Mouse (Mus musculus) midbrain, embryonic 11.5 days (tissue): ENCODE measurements around the gene Trmu. TPM values are rescaled to one million over a fixed set of nuclear protein-coding genes. Genes with fewer than 3 reads are reported as not detected.

Experiments
- ATAC-seq: fragments of 200-750 bp; cut with Nextera tagmentation; 2 replicates; pipeline ENCODE4 v1.8.0; 2017; ENCODE audit warnings: moderate TSS enrichment, moderate library complexity; ENCODE audit not compliant: low FRiP score
- DNase-seq: peaks from one replicate; pipeline ENCODE4 v3.0.0; 2015; ENCODE audit warnings: low spot score; ENCODE audit errors: missing footprints
- H3K27ac ChIP-seq: fragments of 300-500 bp; sonication (generic); 2 replicates; pipeline ENCODE4 v1.5.1; 2014; ENCODE audit warnings: low read depth, low read length
- H3K27me3 ChIP-seq: fragments of 300-500 bp; sonication (generic); 2 replicates; pipeline ENCODE4 v1.6.1; 2014; ENCODE audit warnings: mild to moderate bottlenecking, low read length, moderate library complexity, mixed read lengths; ENCODE audit not compliant: control insufficient read depth, insufficient read depth
- H3K36me3 ChIP-seq: fragments of 300-500 bp; sonication (generic); 2 replicates; pipeline ENCODE4 v1.6.1; 2014; ENCODE audit warnings: mild to moderate bottlenecking, low read length, moderate library complexity, mixed read lengths; ENCODE audit not compliant: control insufficient read depth, insufficient read depth
- H3K4me1 ChIP-seq: fragments of 300-500 bp; sonication (generic); 2 replicates; pipeline ENCODE4 v1.6.1; 2014; ENCODE audit warnings: low read length; ENCODE audit not compliant: control insufficient read depth, insufficient read depth
- H3K4me2 ChIP-seq: fragments of 300-500 bp; sonication (generic); 2 replicates; pipeline ENCODE4 v1.6.1; 2014; ENCODE audit warnings: mild to moderate bottlenecking, moderate library complexity
- H3K4me3 ChIP-seq: fragments of 300-500 bp; sonication (generic); 2 replicates; pipeline ENCODE4 v1.5.1; 2014; ENCODE audit warnings: low read depth, low read length
- H3K9ac ChIP-seq: fragments of 300-500 bp; sonication (generic); 2 replicates; pipeline ENCODE4 v1.6.1; 2014; ENCODE audit warnings: low read length
- H3K9me3 ChIP-seq: fragments of 300-500 bp; sonication (generic); 2 replicates; pipeline ENCODE4 v1.6.1; 2016; ENCODE audit warnings: low read length; ENCODE audit not compliant: control insufficient read depth
- WGBS: fragments of 180-500 bp; shearing (Covaris S2); extraction: QIAGEN DNeasy Blood & Tissue Kit; methylation state at CpG from one replicate; pipeline ENCODE4 v1.1.7; 2014; 5-methylcytosine and 5-hydroxymethylcytosine counted together
- polyA plus RNA-seq: library from polyadenylated mRNA; unstranded; fragments of >200 nt; fragmentation: Nextera tagmentation; extraction: Ambion mirVana; gene quantifications from 2 replicates; pipeline ENCODE4 v1.2.1, GENCODE M21; 2014

Gene Trmu
- polyA plus RNA-seq, 1 experiment from 2014 or later = 29.9 TPM

DNA sequence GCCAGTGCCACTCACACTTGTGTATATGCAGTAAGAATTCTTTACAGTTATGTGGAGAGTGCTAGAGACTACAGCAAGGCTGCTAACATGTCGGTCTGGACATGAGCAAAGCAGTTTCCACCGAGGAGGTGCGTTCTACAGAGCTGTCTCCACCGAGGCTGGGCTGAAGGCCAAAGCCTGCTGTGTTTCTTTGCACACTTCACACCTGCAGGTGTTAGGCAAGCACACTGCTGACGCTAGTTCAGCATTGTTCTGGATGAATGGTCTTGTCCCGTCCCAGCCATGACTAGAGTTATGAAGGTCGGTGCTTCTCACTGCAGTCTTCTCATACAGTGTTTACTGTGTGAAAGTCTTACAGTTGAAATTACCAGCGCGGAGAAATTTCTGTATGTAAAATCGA is 12.9 kb downstream of the Trmu start:
- DNase-seq (no peak), ATAC-seq (no peak)
- no peaks in the 10 kb centered on the region for H3K27me3 ChIP-seq
- H3K9ac ChIP-seq = no peak overlapping the region
- no peak overlapping the region for H3K27ac ChIP-seq
- no peaks in the 10 kb centered on the region for H3K9me3 ChIP-seq
- no peak overlapping the region for H3K4me2 ChIP-seq
- peaks cover 17% of the 10 kb centered on the region for H3K36me3 ChIP-seq
- no peaks in the 10 kb centered on the region for H3K4me1 ChIP-seq
- no peak overlapping the region for H3K4me3 ChIP-seq
- WGBS = 90% methylated on average over 10 of the region's 10 CpGs

DNA sequence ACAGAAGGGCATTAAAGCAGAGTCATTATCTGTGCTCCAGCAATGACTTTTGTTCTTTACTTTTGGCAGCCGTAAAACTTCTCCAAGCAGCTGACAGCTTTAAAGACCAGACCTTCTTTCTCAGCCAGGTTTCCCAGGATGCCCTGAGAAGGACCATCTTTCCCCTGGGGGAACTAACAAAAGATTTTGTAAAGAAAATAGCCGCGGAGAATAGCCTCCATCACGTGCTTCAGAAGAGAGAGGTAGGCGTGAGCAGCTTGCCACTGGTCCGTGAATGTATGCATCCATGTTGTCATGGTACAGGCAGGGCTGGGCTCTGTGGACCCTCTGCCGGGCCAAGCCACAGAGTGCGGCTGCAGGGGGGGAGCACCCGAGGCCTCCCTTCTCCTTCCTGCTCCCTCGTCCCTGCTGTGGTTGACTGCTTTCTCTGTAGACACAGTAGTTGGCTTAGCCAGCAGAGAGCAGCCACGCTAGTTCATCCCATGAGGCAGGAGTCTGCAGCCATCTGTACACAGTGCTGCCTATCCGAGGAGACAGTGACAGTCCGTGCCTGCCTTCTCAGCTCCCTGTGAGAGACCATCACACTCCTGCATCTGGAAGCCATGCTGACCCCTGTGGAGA is 13.5 kb downstream of the Trmu start:
- 80% methylated on average over 13 of the region's 13 CpGs for WGBS
- no peak for DNase-seq

DNA sequence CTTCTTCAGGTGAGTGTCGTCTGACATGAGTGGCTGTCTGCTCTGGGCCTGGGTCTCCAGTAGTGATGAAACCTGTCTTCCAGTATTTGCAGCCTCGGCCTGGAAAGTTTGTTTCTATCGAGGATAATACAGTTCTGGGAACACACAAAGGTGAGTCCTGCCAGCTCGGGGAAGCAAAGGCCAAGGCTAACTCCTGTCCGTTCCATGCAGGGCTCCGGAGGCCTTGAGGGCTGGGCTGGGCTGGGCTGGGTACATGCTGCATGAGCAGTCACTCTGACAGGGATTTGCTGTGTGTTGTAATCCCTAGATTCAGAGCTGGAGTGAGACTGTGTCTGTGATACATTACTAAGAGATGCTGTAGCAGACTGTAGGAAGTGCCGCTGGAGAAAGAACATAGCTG is 14.8 kb downstream of the Trmu start:
- Histone ChIP-seq H3K4me3 (no peak overlapping the region), H3K9me3 (no peaks in the 10 kb centered on the region), H3K27ac (no peak overlapping the region), H3K27me3 (no peaks in the 10 kb centered on the region), H3K4me2 (no peak overlapping the region), H3K4me1 (no peaks in the 10 kb centered on the region), H3K36me3 (peaks cover 22% of the 10 kb centered on the region), H3K9ac (no peak overlapping the region)
- ATAC-seq (no peak), DNase-seq (no peak)
- 93% methylated on average over 7 of the region's 7 CpGs for WGBS

More for the DNA sequence above, 13.5 kb downstream of the Trmu start:
- Histone ChIP-seq H3K9me3 (no peaks in the 10 kb centered on the region), H3K36me3 (peaks cover 22% of the 10 kb centered on the region), H3K4me1 (no peaks in the 10 kb centered on the region), H3K27ac (no peak overlapping the region), H3K4me2 (no peak overlapping the region), H3K4me3 (no peak overlapping the region), H3K9ac (no peak overlapping the region), H3K27me3 (no peaks in the 10 kb centered on the region)
- ATAC-seq = no peak

DNA sequence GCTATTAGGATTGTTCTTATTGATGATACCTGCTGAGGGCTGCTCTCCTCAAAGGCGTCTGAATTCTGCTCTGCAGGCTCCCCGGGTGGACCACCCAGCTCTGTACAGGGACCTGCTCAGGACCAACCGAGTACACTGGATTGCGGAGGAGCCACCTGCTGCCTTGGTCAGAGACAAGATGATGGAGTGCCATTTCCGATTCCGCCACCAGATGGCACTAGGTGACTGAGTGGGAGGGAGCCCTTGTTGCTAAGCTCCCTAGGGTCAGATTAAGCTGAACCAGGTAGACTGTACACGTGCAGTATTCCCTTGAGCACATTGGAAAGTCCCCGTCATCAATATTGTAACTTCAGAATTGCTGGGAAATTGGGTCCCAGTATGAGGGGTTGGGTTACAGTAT is 17.2 kb downstream of the Trmu start:
- no peaks in the 10 kb centered on the region for H3K27me3 ChIP-seq
- H3K4me3 ChIP-seq = no peak overlapping the region
- H3K4me1 ChIP-seq = no peaks in the 10 kb centered on the region
- peaks cover 19% of the 10 kb centered on the region for H3K36me3 ChIP-seq
- H3K4me2 ChIP-seq = no peak overlapping the region
- ATAC-seq (peak; percentile 65), DNase-seq (peak; percentile 99)
- H3K27ac ChIP-seq = no peak overlapping the region
- no peaks in the 10 kb centered on the region for H3K9me3 ChIP-seq
- H3K9ac ChIP-seq = no peak overlapping the region
- WGBS = 12% methylated on average over 8 of the region's 8 CpGs

DNA sequence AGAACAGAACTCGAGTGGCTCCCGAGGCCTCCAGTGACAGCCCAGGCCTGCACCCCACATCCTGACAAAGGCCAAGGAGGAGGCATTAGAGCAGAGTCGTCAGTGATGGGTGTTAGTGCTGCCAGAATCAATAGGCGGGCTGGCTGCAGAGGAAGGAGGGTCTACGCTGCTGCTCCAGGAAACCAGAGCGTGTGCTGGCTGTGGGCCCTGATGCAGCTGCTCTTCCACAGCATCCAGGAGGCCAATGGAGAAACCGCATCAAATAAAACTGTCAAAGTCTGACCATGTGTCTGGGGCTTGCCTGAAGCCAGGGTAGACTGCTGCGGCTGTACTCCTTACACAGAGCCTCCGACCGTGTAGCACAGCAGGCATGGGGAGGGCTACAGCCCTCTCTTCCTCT is 18.0 kb downstream of the Trmu start:
- peaks cover 19% of the 10 kb centered on the region for H3K36me3 ChIP-seq
- H3K4me3 ChIP-seq = no peak overlapping the region
- DNase-seq = no peak
- no peak for ATAC-seq
- no peak overlapping the region for H3K4me2 ChIP-seq
- no peak overlapping the region for H3K9ac ChIP-seq
- no peak overlapping the region for H3K27ac ChIP-seq
- H3K9me3 ChIP-seq = no peaks in the 10 kb centered on the region
- no peaks in the 10 kb centered on the region for H3K4me1 ChIP-seq
- WGBS = 88% methylated on average over 10 of the region's 10 CpGs
- H3K27me3 ChIP-seq = no peaks in the 10 kb centered on the region

DNA sequence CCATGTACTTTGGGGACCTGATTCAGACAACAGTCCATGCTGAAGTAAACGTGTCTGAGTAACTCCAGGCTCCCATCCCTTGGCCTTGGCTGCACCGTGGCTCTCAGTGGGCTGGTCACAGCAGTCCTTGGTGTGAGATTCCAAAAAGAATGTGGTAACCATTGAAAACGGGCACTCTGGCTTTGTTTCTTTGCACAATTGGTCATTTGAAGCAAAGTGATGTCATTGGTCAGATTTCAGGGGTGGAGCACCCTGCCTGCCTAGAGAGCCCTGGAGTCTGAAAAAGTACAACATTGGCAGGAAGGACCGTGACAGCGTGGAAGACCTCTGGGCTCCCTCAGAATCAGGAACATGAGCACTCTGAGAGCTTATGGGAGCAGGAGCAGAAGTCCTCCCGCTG is 20.3 kb downstream of the Trmu start:
- DNase-seq = no peak
- 69% methylated on average over 6 of the region's 6 CpGs for WGBS
- Histone ChIP-seq H3K9me3 (no peaks in the 10 kb centered on the region), H3K4me1 (no peaks in the 10 kb centered on the region), H3K27me3 (no peaks in the 10 kb centered on the region), H3K4me2 (no peak overlapping the region), H3K9ac (no peak overlapping the region), H3K27ac (no peak overlapping the region), H3K4me3 (no peak overlapping the region), H3K36me3 (peaks cover 9% of the 10 kb centered on the region; the same call in 1 of the 2 replicates)
- no peak for ATAC-seq

DNA sequence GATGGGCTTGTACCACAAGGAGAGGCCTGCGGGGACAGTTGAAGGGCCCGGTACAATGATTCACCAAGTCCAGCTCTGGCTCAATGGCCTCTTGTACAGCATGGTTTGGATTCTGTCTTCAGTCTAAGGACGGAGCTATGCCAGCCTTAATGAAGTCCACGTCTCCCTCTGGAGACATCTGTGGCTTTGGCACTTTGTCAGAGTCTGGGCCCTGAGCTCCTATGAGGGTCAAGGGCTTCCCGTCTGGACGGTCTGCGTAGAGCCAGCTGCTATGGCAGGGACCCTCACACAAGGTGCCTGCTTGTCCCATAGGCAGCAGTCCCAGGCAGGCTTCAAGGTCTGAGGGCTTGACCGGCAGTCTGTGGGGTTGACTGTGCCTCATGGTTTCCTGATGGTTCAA is 21.2 kb downstream of the Trmu start:
- Histone ChIP-seq H3K27ac (no peak overlapping the region), H3K9ac (no peak overlapping the region), H3K4me1 (no peaks in the 10 kb centered on the region), H3K4me2 (no peak overlapping the region), H3K4me3 (no peak overlapping the region), H3K36me3 (peaks cover 7% of the 10 kb centered on the region; the same call in 1 of the 2 replicates), H3K27me3 (no peaks in the 10 kb centered on the region), H3K9me3 (no peaks in the 10 kb centered on the region)
- WGBS = 95% methylated on average over 8 of the region's 8 CpGs
- no peak for ATAC-seq
- no peak for DNase-seq

DNA sequence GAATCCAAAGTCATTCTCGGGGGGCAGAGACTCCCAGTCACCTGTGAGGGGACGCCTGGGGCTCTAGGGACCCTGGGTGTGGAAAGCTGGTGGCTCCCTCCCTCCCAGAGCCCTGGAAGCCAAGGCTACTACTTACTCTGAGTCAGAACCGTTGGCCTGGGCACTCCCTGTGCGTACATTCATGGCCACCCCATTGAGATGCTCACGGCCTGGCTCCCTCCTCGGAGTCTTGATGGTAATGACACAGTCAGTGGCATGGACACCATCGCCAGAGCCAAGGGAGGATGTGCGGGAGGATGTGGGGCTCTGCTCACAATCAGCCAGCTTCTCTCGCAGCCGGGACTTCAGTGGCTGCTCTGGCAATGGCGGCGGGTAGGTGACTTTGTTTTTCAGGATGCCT is 21.7 kb downstream of the Trmu start:
- WGBS = 85% methylated on average over 12 of the region's 12 CpGs
- H3K4me3 ChIP-seq = no peak overlapping the region
- H3K4me1 ChIP-seq = no peaks in the 10 kb centered on the region
- no peaks in the 10 kb centered on the region for H3K27me3 ChIP-seq
- ATAC-seq (no peak), DNase-seq (no peak)
- H3K9ac ChIP-seq = no peak overlapping the region
- H3K4me2 ChIP-seq = no peak overlapping the region
- H3K27ac ChIP-seq = no peak overlapping the region
- no peaks in the 10 kb centered on the region for H3K9me3 ChIP-seq
- peaks cover 7% of the 10 kb centered on the region; the same call in 1 of the 2 replicates for H3K36me3 ChIP-seq

DNA sequence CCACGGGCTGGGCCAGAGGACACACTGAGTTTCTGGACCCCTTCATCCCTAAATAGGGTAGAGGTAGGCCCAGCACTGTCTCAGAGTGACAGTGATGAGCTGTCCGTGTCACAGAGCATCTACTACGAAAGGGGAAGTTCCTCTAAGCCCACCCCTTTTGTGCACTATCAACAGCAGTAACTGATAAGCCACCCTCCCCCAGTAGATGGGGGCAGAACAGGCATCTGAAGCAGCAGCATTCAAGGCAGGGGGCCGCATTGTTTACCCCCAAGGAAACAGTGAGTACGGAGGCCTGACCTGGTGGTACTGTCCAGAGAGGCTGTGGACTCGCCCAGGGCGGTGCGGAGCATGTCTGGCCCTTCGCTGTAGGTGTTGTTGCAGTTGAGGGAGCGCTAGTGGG is 23.4 kb downstream of the Trmu start:
- Histone ChIP-seq H3K27ac (no peak overlapping the region), H3K36me3 (peaks cover 2% of the 10 kb centered on the region; the same call in 1 of the 2 replicates)
- ATAC-seq = no peak

More for the DNA sequence above, 23.4 kb downstream of the Trmu start:
- Histone ChIP-seq H3K9ac (no peak overlapping the region), H3K4me2 (no peak overlapping the region), H3K27me3 (no peaks in the 10 kb centered on the region), H3K4me1 (no peaks in the 10 kb centered on the region), H3K9me3 (no peaks in the 10 kb centered on the region), H3K4me3 (no peak overlapping the region)
- no peak for DNase-seq
- WGBS = 85% methylated on average over 10 of the region's 10 CpGs
